Mouse (Mus musculus) MEL (cell line): ENCODE data around the gene Frmd4b. TPM values are rescaled to one million over a fixed set of nuclear protein-coding genes. Genes with fewer than 3 reads are reported as not detected.

Experiments used
- DNase-seq: peaks from one replicate; pipeline ENCODE4 v3.0.0; 2011; ENCODE audit warnings: low read depth, low spot score
- H3K27ac ChIP-seq: 2 replicates; pipeline ENCODE4 v1.5.1; 2012; ENCODE audit warnings: low read depth, mild to moderate bottlenecking, control low read depth, low read length, moderate library complexity; ENCODE audit not compliant: control insufficient read depth
- H3K27me3 ChIP-seq, 2 experiments: fragments of 150-350 bp in 1 of 2; sonication (generic) in 1 of 2; 2 replicates each; pipeline ENCODE4 v1.6.1; 2012; ENCODE audit warnings: low read length in 2 of 2, mild to moderate bottlenecking in 2 of 2, improper control_type of control experiment in 1 of 2, moderate library complexity in 1 of 2; ENCODE audit not compliant: insufficient read depth in 2 of 2, control insufficient read depth in 1 of 2
- H3K36me3 ChIP-seq, 2 experiments: 2 replicates each; pipeline ENCODE4 v1.6.1; 2012 to 2014; ENCODE audit warnings: low read length in 2 of 2, improper control_type of control experiment in 1 of 2, inconsistent platforms in 1 of 2, mild to moderate bottlenecking in 1 of 2; ENCODE audit not compliant: insufficient read depth in 2 of 2, control insufficient read depth in 1 of 2
- H3K4me1 ChIP-seq, 2 experiments: fragments of 150-350 bp in 1 of 2; sonication (generic) in 1 of 2; 2 replicates each; pipeline ENCODE4 v1.6.1; 2012; ENCODE audit warnings: low read length in 2 of 2, improper control_type of control experiment in 1 of 2, mild to moderate bottlenecking in 1 of 2; ENCODE audit not compliant: insufficient read depth in 2 of 2, control insufficient read depth in 1 of 2
- H3K4me3 ChIP-seq, 2 experiments: fragments of 150-350 bp in 1 of 2; sonication (generic) in 1 of 2; 2 replicates each; pipeline ENCODE4 v1.5.1; 2012; ENCODE audit warnings: low read depth in 2 of 2, low read length in 2 of 2, mild to moderate bottlenecking in 2 of 2, moderate library complexity in 2 of 2, control low read depth in 1 of 2, improper control_type of control experiment in 1 of 2; ENCODE audit not compliant: control insufficient read depth in 1 of 2, insufficient read depth in 1 of 2
- H3K79me2 ChIP-seq: 2 replicates; pipeline ENCODE4 v1.6.1; 2012; ENCODE audit warnings: mild to moderate bottlenecking, low read length, moderate library complexity; ENCODE audit not compliant: control insufficient read depth, poor library complexity, insufficient read depth
- H3K9ac ChIP-seq: 2 replicates; pipeline ENCODE4 v1.6.1; 2012; ENCODE audit warnings: low read depth, mild to moderate bottlenecking, control low read depth, low read length, moderate library complexity; ENCODE audit not compliant: control insufficient read depth, poor library complexity, severe bottlenecking
- H3K9me3 ChIP-seq: fragments of 150-350 bp; sonication (generic); replicated peaks from 2 replicates; pipeline ENCODE4 v1.6.1; 2012; ENCODE audit warnings: mild to moderate bottlenecking, low read length, improper control_type of control experiment, moderate library complexity; ENCODE audit not compliant: insufficient read depth
- CHD1 ChIP-seq: IDR thresholded peaks from 2 replicates; pipeline ENCODE4 v1.6.1; 2012; ENCODE audit warnings: low read depth, mild to moderate bottlenecking, inconsistent platforms, low read length, improper control_type of control experiment
- CHD2 ChIP-seq: IDR thresholded peaks from 2 replicates; pipeline ENCODE4 v1.6.1; 2011; ENCODE audit warnings: low read length, improper control_type of control experiment
- E2F4 ChIP-seq: IDR thresholded peaks from 2 replicates; pipeline ENCODE4 v1.6.1; 2011; ENCODE audit warnings: low read depth, low read length, improper control_type of control experiment, borderline replicate concordance
- ELF1 ChIP-seq: IDR thresholded peaks from 2 replicates; pipeline ENCODE4 v1.6.1; 2014; ENCODE audit warnings: low read depth, mild to moderate bottlenecking, inconsistent platforms, low read length, improper control_type of control experiment, moderate library complexity
- EP300 ChIP-seq, 2 experiments: IDR thresholded peaks; 2 replicates each; pipeline ENCODE4 v1.6.1; 2011; ENCODE audit warnings: improper control_type of control experiment in 2 of 2, low read length in 2 of 2, low read depth in 1 of 2, mild to moderate bottlenecking in 1 of 2
- GABPA ChIP-seq: IDR thresholded peaks from 2 replicates; pipeline ENCODE4 v1.6.1; 2012; ENCODE audit warnings: low read depth, mild to moderate bottlenecking, inconsistent platforms, low read length, improper control_type of control experiment, moderate library complexity
- GATA1 ChIP-seq: IDR thresholded peaks from 2 replicates; pipeline ENCODE4 v1.6.1; 2011; ENCODE audit warnings: low read depth, low read length, improper control_type of control experiment
- HCFC1 ChIP-seq: IDR thresholded peaks from 2 replicates; pipeline ENCODE4 v1.6.1; 2012; ENCODE audit warnings: low read depth, mild to moderate bottlenecking, inconsistent platforms, low read length, improper control_type of control experiment, moderate library complexity
- KAT2A ChIP-seq: conservative IDR thresholded peaks from 2 replicates; pipeline ENCODE4 v1.6.1; 2012; ENCODE audit warnings: low read depth, low read length, improper control_type of control experiment, inconsistent platforms
- MAFK ChIP-seq: IDR thresholded peaks from 2 replicates; pipeline ENCODE4 v1.6.1; 2011; ENCODE audit warnings: low read depth, mild to moderate bottlenecking, low read length, improper control_type of control experiment, borderline replicate concordance
- MAX ChIP-seq: IDR thresholded peaks from 2 replicates; pipeline ENCODE4 v1.6.1; 2011; ENCODE audit warnings: low read length, improper control_type of control experiment
- MAZ ChIP-seq: IDR thresholded peaks from 2 replicates; pipeline ENCODE4 v1.6.1; 2012; ENCODE audit warnings: low read depth, mild to moderate bottlenecking, inconsistent platforms, low read length, improper control_type of control experiment
- MYB ChIP-seq: IDR thresholded peaks from 2 replicates; pipeline ENCODE4 v1.6.1; 2011; ENCODE audit warnings: mild to moderate bottlenecking, low read depth, low read length, improper control_type of control experiment
- NELFE ChIP-seq: IDR thresholded peaks from 2 replicates; pipeline ENCODE4 v1.6.1; 2011; ENCODE audit warnings: low read depth, low read length, improper control_type of control experiment
- NRF1 ChIP-seq: IDR thresholded peaks from 2 replicates; pipeline ENCODE4 v1.6.1; 2014; ENCODE audit warnings: low read depth, mild to moderate bottlenecking, inconsistent platforms, low read length, improper control_type of control experiment, moderate library complexity; ENCODE audit not compliant: poor library complexity, insufficient read depth, severe bottlenecking
- POLR2AphosphoS5 ChIP-seq: IDR thresholded peaks from 2 replicates; pipeline ENCODE4 v1.6.1; 2012; ENCODE audit warnings: low read depth, borderline replicate concordance, mild to moderate bottlenecking, inconsistent platforms, low read length, moderate library complexity, mixed read lengths
- RAD21 ChIP-seq: IDR thresholded peaks from 2 replicates; pipeline ENCODE4 v1.6.1; 2011; ENCODE audit warnings: mild to moderate bottlenecking, low read depth, low read length, improper control_type of control experiment
- SIN3A ChIP-seq: IDR thresholded peaks from 2 replicates; pipeline ENCODE4 v1.6.1; 2012; ENCODE audit warnings: low read length, improper control_type of control experiment, inconsistent platforms
- SMC3 ChIP-seq: IDR thresholded peaks from 2 replicates; pipeline ENCODE4 v1.6.1; 2011; ENCODE audit warnings: low read depth, low read length, improper control_type of control experiment
- TAL1 ChIP-seq: IDR thresholded peaks from 2 replicates; pipeline ENCODE4 v1.6.1; 2012; ENCODE audit warnings: mild to moderate bottlenecking, inconsistent platforms, low read length, moderate library complexity, mixed read lengths
- TCF12 ChIP-seq: IDR thresholded peaks from 2 replicates; pipeline ENCODE4 v1.6.1; 2014; ENCODE audit warnings: low read depth, mild to moderate bottlenecking, inconsistent platforms, low read length, improper control_type of control experiment, moderate library complexity
- USF1 ChIP-seq: IDR thresholded peaks from 2 replicates; pipeline ENCODE4 v1.6.1; 2014; ENCODE audit warnings: low read depth, mild to moderate bottlenecking, inconsistent platforms, low read length, improper control_type of control experiment, moderate library complexity
- USF2 ChIP-seq, 2 experiments: IDR thresholded peaks; 2 replicates each; pipeline ENCODE4 v1.6.1; 2011 to 2012; ENCODE audit warnings: improper control_type of control experiment in 2 of 2, low read length in 2 of 2, borderline replicate concordance in 1 of 2, inconsistent platforms in 1 of 2, low read depth in 1 of 2, mild to moderate bottlenecking in 1 of 2; ENCODE audit not compliant: insufficient read depth in 1 of 2
- polyA plus RNA-seq, 2 experiments: library from polyadenylated mRNA; stranded (reverse) in 1 of 2; unstranded in 1 of 2; fragments of >175 nt in 1 of 2; fragments of >200 nt in 1 of 2; gene quantifications; 2 replicates each; pipeline versions ENCODE4 v1.2.1 to v1.2.4; 2012; ENCODE audit warnings: low replicate concordance in 2 of 2, low read depth in 1 of 2; ENCODE audit not compliant: insufficient read length in 2 of 2, insufficient read depth in 1 of 2, missing spikeins in 1 of 2
- total RNA-seq: library from RNA; depleted of rRNA; stranded (reverse); fragments of 300-350 nt; gene quantifications from 2 replicates; pipeline ENCODE4 v1.2.3, GENCODE M21; 2012

Frmd4b gene
- total and polyA plus RNA-seq, 3 experiments = 0.18 TPM; not detected in 2

GRCm38 (mm10) chr6:97307231-97307630 is 310.1 kb downstream of the Frmd4b start:
- H3K79me2 ChIP-seq = no peaks in the 10 kb centered on the region
- H3K4me1 ChIP-seq = peaks cover 0 to 4% of the 10 kb centered on the region in 2 experiments; a peak in 2 of 4 replicates
- no peaks in the 10 kb centered on the region for H3K9me3 ChIP-seq
- H3K9ac ChIP-seq = no peak overlapping the region
- no peaks in the 10 kb centered on the region for H3K27me3 ChIP-seq
- no peak overlapping the region for H3K27ac ChIP-seq
- no peak overlapping the region for H3K4me3 ChIP-seq
- no peaks in the 10 kb centered on the region for H3K36me3 ChIP-seq
- TF ChIP-seq CHD2 = no peak
- TF ChIP-seq USF2 (IDR thresholded peaks at IDR 0.05; ENCODE audit: borderline replicate concordance in 1 of 2, insufficient read depth in 1 of 2, low read depth in 1 of 2, low read length in 2 of 2) = no peak
- no peak for TF ChIP-seq POLR2AphosphoS5
- TF ChIP-seq KAT2A = no peak
- no peak for TF ChIP-seq GATA1
- no peak for TF ChIP-seq NELFE
- no peak for TF ChIP-seq EP300 (IDR thresholded peaks at IDR 0.05; ENCODE audit: low read depth in 1 of 2, low read length in 2 of 2)
- TF ChIP-seq NRF1 = no peak
- TF ChIP-seq HCFC1 = no peak
- no peak for TF ChIP-seq SIN3A
- TF ChIP-seq MAFK = no peak
- no peak for TF ChIP-seq MAZ
- no peak for TF ChIP-seq GABPA
- TF ChIP-seq MAX = no peak
- no peak for DNase-seq

DNA sequence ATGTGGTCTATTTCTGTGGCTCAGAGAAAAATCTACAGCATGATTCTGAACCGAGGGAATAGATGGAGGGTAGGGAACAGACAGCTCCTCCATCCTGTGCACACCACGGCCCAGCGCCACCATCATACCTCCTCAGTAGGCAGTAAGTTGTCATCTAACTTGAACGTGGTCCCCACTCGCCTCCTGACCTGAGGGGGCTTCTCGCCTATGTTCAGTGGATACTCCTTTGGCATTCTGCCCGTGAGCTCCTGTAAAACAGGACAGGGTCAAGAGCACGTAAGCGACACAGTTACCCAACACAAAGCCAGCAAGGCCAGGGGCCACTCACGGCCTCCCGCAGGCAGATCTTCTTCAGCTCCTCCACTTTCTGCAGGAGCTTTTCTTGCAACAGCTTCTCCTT is 311.0 kb downstream of the Frmd4b start:
- Histone ChIP-seq H3K4me1 (peaks cover 0 to 2% of the 10 kb centered on the region in 2 experiments; a peak in 2 of 4 replicates), H3K27me3 (no peaks in the 10 kb centered on the region; a peak in 1 of 4 replicates), H3K4me3 (no peak overlapping the region), H3K79me2 (no peaks in the 10 kb centered on the region), H3K27ac (no peak overlapping the region), H3K9me3 (no peaks in the 10 kb centered on the region), H3K36me3 (no peaks in the 10 kb centered on the region), H3K9ac (no peak overlapping the region)
- TF ChIP-seq HCFC1 (no peak), SMC3 (no peak), CHD1 (no peak), NELFE (no peak), USF2 (IDR thresholded peaks at IDR 0.05; ENCODE audit: borderline replicate concordance in 1 of 2, insufficient read depth in 1 of 2, low read depth in 1 of 2, low read length in 2 of 2) (no peak), TAL1 (no peak), MYB (no peak), GATA1 (no peak), RAD21 (no peak), MAZ (no peak), E2F4 (no peak), USF1 (no peak), POLR2AphosphoS5 (no peak), GABPA (no peak), ELF1 (no peak), TCF12 (no peak)
- no peak for DNase-seq
